Mouse (Mus musculus) forebrain, embryonic 11.5 days (tissue): Measurements from ENCODE around the gene C1rl. TPM values are rescaled to one million over a fixed set of nuclear protein-coding genes. Genes with fewer than 3 reads are reported as not detected.
A peak's percentile ranks its signal among the peaks of the same experiment; 100 is the strongest.
"Not testable (repeated sequence)": the region's sequence is repeated elsewhere in the genome, so short reads cannot be mapped to it uniquely, and the experiment has no call there.

Experiments used
- ATAC-seq: fragments of 200-750 bp; cut with Nextera tagmentation; replicated peaks from 2 replicates; pipeline ENCODE4 v1.8.0; 2017; ENCODE audit warnings: moderate TSS enrichment; ENCODE audit not compliant: low FRiP score
- DNase-seq: peaks from one replicate; pipeline ENCODE4 v3.0.0-alpha.2; 2017; ENCODE audit warnings: low spot score
- H3K27ac ChIP-seq: fragments of 300-500 bp; sonication (generic); 2 replicates; pipeline ENCODE4 v1.5.1; 2014; ENCODE audit warnings: low read depth, low read length
- H3K27me3 ChIP-seq: fragments of 300-500 bp; sonication (generic); 2 replicates; pipeline ENCODE4 v1.6.1; 2014; ENCODE audit warnings: mild to moderate bottlenecking, low read length, mixed read lengths; ENCODE audit not compliant: control insufficient read depth, insufficient read depth
- H3K36me3 ChIP-seq: fragments of 300-500 bp; sonication (generic); 2 replicates; pipeline ENCODE4 v1.6.1; 2014; ENCODE audit warnings: mild to moderate bottlenecking, low read length, moderate library complexity, mixed read lengths; ENCODE audit not compliant: control insufficient read depth, insufficient read depth
- H3K4me1 ChIP-seq: fragments of 300-500 bp; sonication (generic); replicated peaks from 2 replicates; pipeline ENCODE4 v1.6.1; 2014; ENCODE audit warnings: low read length, mixed read lengths; ENCODE audit not compliant: control insufficient read depth, insufficient read depth
- H3K4me2 ChIP-seq: fragments of 300-500 bp; sonication (generic); 2 replicates; pipeline ENCODE4 v1.6.1; 2014; ENCODE audit warnings: low read depth, mild to moderate bottlenecking, low read length, moderate library complexity, mixed read lengths; ENCODE audit not compliant: severe bottlenecking
- H3K4me3 ChIP-seq: fragments of 300-500 bp; sonication (generic); 2 replicates; pipeline ENCODE4 v1.5.1; 2014; ENCODE audit warnings: low read depth, low read length
- H3K9ac ChIP-seq: fragments of 300-500 bp; sonication (generic); 2 replicates; pipeline ENCODE4 v1.6.1; 2014; ENCODE audit warnings: low read length
- H3K9me3 ChIP-seq: fragments of 300-500 bp; sonication (generic); 2 replicates; pipeline ENCODE4 v1.6.1; 2016; ENCODE audit warnings: low read length, mixed read lengths; ENCODE audit not compliant: control insufficient read depth
- WGBS: fragments of 180-500 bp; shearing (Covaris S2); extraction: QIAGEN DNeasy Blood & Tissue Kit; methylation state at CpG from one replicate; pipeline ENCODE4 v1.1.7; 2014; 5-methylcytosine and 5-hydroxymethylcytosine counted together
- polyA plus RNA-seq: library from polyadenylated mRNA; unstranded; fragments of >200 nt; fragmentation: Nextera tagmentation; extraction: Ambion mirVana; gene quantifications from 2 replicates; pipeline ENCODE4 v1.2.1, GENCODE M21; 2014

Gene C1rl
- polyA plus RNA-seq, 1 experiment from 2014 or later, result 0.21 TPM

GRCm38 (mm10) chr6:124505028-124505427 lies 12.1 kb downstream of the C1rl start:
- DNase-seq, result no peak
- no peaks in the 10 kb centered on the region for H3K36me3 ChIP-seq
- ATAC-seq, result no peak
- no peaks in the 10 kb centered on the region for H3K4me1 ChIP-seq
- H3K4me3 ChIP-seq, result no peak overlapping the region
- H3K27me3 ChIP-seq, result no peaks in the 10 kb centered on the region
- WGBS, result 84% methylated on average over 4 of the region's 4 CpGs
- no peak overlapping the region for H3K9ac ChIP-seq
- H3K4me2 ChIP-seq, result no peak overlapping the region
- H3K27ac ChIP-seq, result no peak overlapping the region
- no peaks in the 10 kb centered on the region for H3K9me3 ChIP-seq

GRCm38 (mm10) chr6:124506991-124507390 lies 14.1 kb downstream of the C1rl start:
- DNase-seq (no peak), ATAC-seq (no peak)
- Histone ChIP-seq H3K36me3 (no peaks in the 10 kb centered on the region), H3K4me1 (no peaks in the 10 kb centered on the region), H3K9ac (no peak overlapping the region), H3K27ac (no peak overlapping the region), H3K27me3 (no peaks in the 10 kb centered on the region), H3K4me3 (no peak overlapping the region), H3K4me2 (no peak overlapping the region), H3K9me3 (no peaks in the 10 kb centered on the region)
- 80% methylated on average over 6 of the region's 6 CpGs for WGBS

GRCm38 (mm10) chr6:124508292-124508691 lies 15.4 kb downstream of the C1rl start:
- H3K27ac ChIP-seq, result no peak overlapping the region
- H3K36me3 ChIP-seq, result no peaks in the 10 kb centered on the region
- no peaks in the 10 kb centered on the region for H3K9me3 ChIP-seq
- DNase-seq (no peak), ATAC-seq (no peak)
- no peak overlapping the region for H3K4me2 ChIP-seq
- H3K27me3 ChIP-seq, result no peaks in the 10 kb centered on the region
- no peak overlapping the region for H3K9ac ChIP-seq
- no peaks in the 10 kb centered on the region for H3K4me1 ChIP-seq
- 86% methylated on average over 10 of the region's 10 CpGs for WGBS
- H3K4me3 ChIP-seq, result no peak overlapping the region

- not testable (repeated sequence) for DNase-seq, H3K9me3 ChIP-seq, H3K4me2 ChIP-seq, H3K36me3 ChIP-seq, H3K4me3 ChIP-seq, H3K27ac ChIP-seq, ATAC-seq, H3K9ac ChIP-seq, H3K4me1 ChIP-seq, H3K27me3 ChIP-seq
- WGBS, result 74% methylated on average over 5 of the region's 5 CpGs
These were observed 16.3 kb downstream of the C1rl start for GRCm38 (mm10) chr6:124509192-124509591.

- Histone ChIP-seq H3K4me3 (no peak overlapping the region), H3K4me2 (no peak overlapping the region), H3K36me3 (no peaks in the 10 kb centered on the region), H3K27me3 (no peaks in the 10 kb centered on the region), H3K9ac (no peak overlapping the region), H3K9me3 (no peaks in the 10 kb centered on the region), H3K4me1 (no peaks in the 10 kb centered on the region), H3K27ac (no peak overlapping the region)
- DNase-seq, result no peak
- no peak for ATAC-seq
- WGBS, result 62% methylated on average over 6 of the region's 6 CpGs
These were observed 19.0 kb downstream of the C1rl start for GRCm38 (mm10) chr6:124511936-124512335.

- H3K4me1 ChIP-seq, result no peaks in the 10 kb centered on the region
- ATAC-seq (no peak), DNase-seq (peak; percentile 55)
- H3K4me2 ChIP-seq, result peak within 1 kb of the TSS; percentile 20; the same call in 1 of the 2 replicates
- H3K9me3 ChIP-seq, result no peaks in the 10 kb centered on the region
- no peak within 1 kb of the TSS for H3K4me3 ChIP-seq
- H3K27ac ChIP-seq, result no peak within 1 kb of the TSS
- H3K9ac ChIP-seq, result no peak within 1 kb of the TSS
- WGBS, result 14% methylated on average over 6 of the region's 6 CpGs
- H3K27me3 ChIP-seq, result no peaks in the 10 kb centered on the region
- no peaks in the 10 kb centered on the region for H3K36me3 ChIP-seq
These were observed 19.5 kb downstream of the C1rl start, which contains the start of gene C1ra for GRCm38 (mm10) chr6:124512355-124512836. Gene C1ra, plus strand, starts transcription at chr6:124512405.

- H3K9me3 ChIP-seq, H3K36me3 ChIP-seq, H3K4me2 ChIP-seq, H3K27ac ChIP-seq, H3K27me3 ChIP-seq, H3K9ac ChIP-seq, DNase-seq, H3K4me1 ChIP-seq, H3K4me3 ChIP-seq, ATAC-seq: not testable (repeated sequence)
- WGBS, result 90% methylated on average over 4 of the region's 4 CpGs
These were observed 24.8 kb downstream of the C1rl start for GRCm38 (mm10) chr6:124517733-124518132.

- H3K27ac ChIP-seq, ATAC-seq: not testable (repeated sequence)
These were observed 29.2 kb downstream of the C1rl start for GRCm38 (mm10) chr6:124522082-124522481.

GRCm38 (mm10) chr6:124527881-124528280 lies 35.0 kb downstream of the C1rl start:
- WGBS, result 90% methylated on average over 3 of the region's 3 CpGs
- Histone ChIP-seq H3K9ac (no peak overlapping the region), H3K9me3 (no peaks in the 10 kb centered on the region), H3K27ac (no peak overlapping the region), H3K4me2 (no peak overlapping the region), H3K27me3 (no peaks in the 10 kb centered on the region), H3K4me3 (no peak overlapping the region), H3K36me3 (no peaks in the 10 kb centered on the region), H3K4me1 (no peaks in the 10 kb centered on the region)
- no peak for DNase-seq
- ATAC-seq, result no peak

More at GRCm38 (mm10) chr6:124522082-124522481, 29.2 kb downstream of the C1rl start:
- not testable (repeated sequence) for H3K4me1 ChIP-seq, DNase-seq, H3K4me3 ChIP-seq, H3K27me3 ChIP-seq, H3K4me2 ChIP-seq, H3K9ac ChIP-seq, H3K36me3 ChIP-seq, H3K9me3 ChIP-seq
- 72% methylated on average over 7 of the region's 7 CpGs for WGBS
